Mouse (Mus musculus) midbrain, embryonic 13.5 days (tissue): ENCODE data around the gene Dhps. TPM values are rescaled to one million over a fixed set of nuclear protein-coding genes. Genes with fewer than 3 reads are reported as not detected.
"Not testable (repeated sequence)": the region's sequence is repeated elsewhere in the genome, so short reads cannot be mapped to it uniquely, and the experiment has no call there.

ENCODE experiments used
- ATAC-seq: fragments of 200-750 bp; cut with Nextera tagmentation; 2 replicates; pipeline ENCODE4 v1.8.0; 2017; ENCODE audit warnings: mild to moderate bottlenecking, moderate TSS enrichment, moderate library complexity
- H3K27ac ChIP-seq: fragments of 300-500 bp; sonication (generic); 2 replicates; pipeline ENCODE4 v1.5.1; 2015; ENCODE audit warnings: inconsistent platforms, mild to moderate bottlenecking, moderate library complexity
- H3K27me3 ChIP-seq: fragments of 300-500 bp; sonication (generic); 2 replicates; pipeline ENCODE4 v1.6.1; 2015; ENCODE audit warnings: mild to moderate bottlenecking, inconsistent platforms
- H3K36me3 ChIP-seq: fragments of 300-500 bp; sonication (generic); 2 replicates; pipeline ENCODE4 v1.6.1; 2015; ENCODE audit warnings: mild to moderate bottlenecking, inconsistent platforms
- H3K4me1 ChIP-seq: fragments of 300-500 bp; sonication (generic); replicated peaks from 2 replicates; pipeline ENCODE4 v1.6.1; 2015; ENCODE audit warnings: inconsistent platforms
- H3K4me2 ChIP-seq: fragments of 300-500 bp; sonication (generic); replicated peaks from 2 replicates; pipeline ENCODE4 v1.6.1; 2015; ENCODE audit warnings: moderate library complexity, mild to moderate bottlenecking, inconsistent platforms
- H3K4me3 ChIP-seq: fragments of 300-500 bp; sonication (generic); replicated peaks from 2 replicates; pipeline ENCODE4 v1.5.1; 2015; ENCODE audit warnings: mild to moderate bottlenecking, inconsistent platforms
- H3K9ac ChIP-seq: fragments of 300-500 bp; sonication (generic); replicated peaks from 2 replicates; pipeline ENCODE4 v1.6.1; 2015; ENCODE audit warnings: mild to moderate bottlenecking, inconsistent platforms
- H3K9me3 ChIP-seq: fragments of 300-500 bp; sonication (generic); 2 replicates; pipeline ENCODE4 v1.6.1; 2016; ENCODE audit warnings: mild to moderate bottlenecking, inconsistent platforms
- WGBS: fragments of 180-500 bp; shearing (Covaris S2); methylation state at CpG from one replicate; pipeline ENCODE4 v1.1.7; 2015; 5-methylcytosine and 5-hydroxymethylcytosine counted together
- polyA plus RNA-seq: library from polyadenylated mRNA; unstranded; fragments of >200 nt; fragmentation: Nextera tagmentation; extraction: Ambion mirVana; gene quantifications from 2 replicates; pipeline ENCODE4 v1.2.1, GENCODE M21; 2015

Gene Dhps
- polyA plus RNA-seq, 1 experiment from 2014 or later = 93.2 TPM

DNA sequence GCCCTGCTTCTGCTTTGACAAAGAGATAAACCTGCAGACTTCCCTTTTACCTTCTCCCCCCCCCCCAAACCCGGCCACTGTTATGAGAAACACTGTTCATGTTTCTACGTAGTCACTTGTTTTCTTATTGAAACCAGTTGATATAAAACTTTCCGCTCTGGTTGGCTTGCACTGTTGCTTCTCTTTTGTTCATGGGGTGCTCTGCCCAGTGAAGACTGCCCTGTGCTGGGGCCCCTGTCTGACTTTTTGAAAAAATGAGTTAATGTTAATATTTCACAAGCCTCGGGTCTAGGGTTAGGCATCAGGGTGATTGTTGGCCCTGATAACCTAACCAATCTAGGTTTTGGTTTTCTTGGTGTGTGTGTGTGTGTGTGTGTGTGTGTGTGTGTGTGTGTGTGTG lies 10.6 kb downstream of the Dhps start:
- ATAC-seq, H3K27ac ChIP-seq, H3K27me3 ChIP-seq, H3K9me3 ChIP-seq, H3K4me3 ChIP-seq, H3K9ac ChIP-seq: not testable (repeated sequence)
- Histone ChIP-seq H3K4me1 (peaks cover 36% of the 10 kb centered on the region), H3K4me2 (peak overlapping the region; percentile 96), H3K36me3 (peaks cover 23% of the 10 kb centered on the region)
- 94% methylated on average over 4 of the region's 4 CpGs for WGBS

DNA sequence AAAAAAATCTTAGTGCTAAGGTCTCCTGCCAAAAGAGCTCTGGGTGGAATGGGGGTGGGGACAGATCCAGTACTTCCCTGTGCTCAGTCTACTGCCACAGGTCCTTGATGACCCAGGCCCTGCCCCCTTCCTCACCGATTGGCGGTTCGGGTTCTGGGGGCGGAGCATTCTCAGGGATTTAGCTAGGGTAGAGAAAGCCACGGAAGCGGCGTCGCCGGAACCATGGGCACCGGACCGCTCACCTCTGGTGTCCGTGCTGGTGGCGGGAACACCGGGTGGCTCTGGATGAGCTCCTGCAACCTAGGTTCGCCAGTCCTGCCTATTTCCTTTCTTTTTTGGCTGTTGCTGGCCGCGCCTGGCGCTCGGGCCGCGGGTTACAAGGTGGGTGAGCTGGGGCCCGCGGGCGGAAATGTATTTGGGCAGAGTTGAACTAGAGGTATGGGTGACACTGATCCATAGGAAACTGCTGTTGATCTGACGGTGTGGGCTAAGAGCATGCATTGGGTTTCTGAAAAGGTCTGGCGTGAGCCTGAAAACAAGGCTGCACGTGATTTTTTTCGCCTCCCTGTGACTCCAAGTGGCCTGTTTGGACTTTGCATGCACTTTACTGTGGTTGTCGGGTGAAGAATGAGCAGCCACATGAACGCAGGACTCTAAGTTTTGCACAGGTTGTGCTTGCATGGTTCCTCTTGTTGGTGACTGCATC lies 11.7 kb downstream of the Dhps start, which contains the start of gene Man2b1:
TSS of gene Man2b1 (plus strand) at position 163 of the 706 bp plus-strand sequence.
- Histone ChIP-seq H3K9ac (peak within 1 kb of the TSS; percentile 77), H3K36me3 (peaks cover 24% of the 10 kb centered on the region), H3K27me3 (no peaks in the 10 kb centered on the region), H3K4me1 (peaks cover 36% of the 10 kb centered on the region), H3K9me3 (no peaks in the 10 kb centered on the region), H3K4me2 (peak within 1 kb of the TSS; percentile 87), H3K4me3 (peak within 1 kb of the TSS; percentile 61), H3K27ac (no peak within 1 kb of the TSS)
- ATAC-seq = peak; percentile 88
- WGBS = 2% methylated on average over 30 of the region's 30 CpGs

DNA sequence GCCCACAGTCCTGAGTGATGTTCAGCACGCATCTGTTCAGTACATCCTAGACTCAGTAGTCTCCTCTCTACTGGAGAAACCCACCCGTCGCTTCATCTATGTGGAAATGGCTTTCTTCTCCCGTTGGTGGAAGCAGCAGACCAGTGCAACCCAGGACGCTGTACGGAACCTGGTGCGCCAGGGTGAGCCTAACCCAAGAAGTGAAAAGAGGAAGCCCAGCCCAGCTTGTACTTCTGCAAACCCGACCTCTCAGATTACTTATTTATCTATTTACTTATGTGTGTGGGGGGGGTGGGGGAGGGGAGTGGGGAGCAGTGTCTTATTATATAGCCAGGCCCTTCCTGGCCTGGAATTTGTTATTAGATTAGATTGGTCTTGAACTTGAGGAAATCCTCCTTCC lies 13.1 kb downstream of the Dhps start:
- no peaks in the 10 kb centered on the region for H3K27me3 ChIP-seq
- ATAC-seq = no peak
- no peak overlapping the region for H3K4me2 ChIP-seq
- H3K4me3 ChIP-seq = no peak overlapping the region
- peaks cover 30% of the 10 kb centered on the region for H3K36me3 ChIP-seq
- peaks cover 31% of the 10 kb centered on the region for H3K4me1 ChIP-seq
- H3K9me3 ChIP-seq = no peaks in the 10 kb centered on the region
- no peak overlapping the region for H3K27ac ChIP-seq
- 90% methylated on average over 8 of the region's 8 CpGs for WGBS
- H3K9ac ChIP-seq = no peak overlapping the region

DNA sequence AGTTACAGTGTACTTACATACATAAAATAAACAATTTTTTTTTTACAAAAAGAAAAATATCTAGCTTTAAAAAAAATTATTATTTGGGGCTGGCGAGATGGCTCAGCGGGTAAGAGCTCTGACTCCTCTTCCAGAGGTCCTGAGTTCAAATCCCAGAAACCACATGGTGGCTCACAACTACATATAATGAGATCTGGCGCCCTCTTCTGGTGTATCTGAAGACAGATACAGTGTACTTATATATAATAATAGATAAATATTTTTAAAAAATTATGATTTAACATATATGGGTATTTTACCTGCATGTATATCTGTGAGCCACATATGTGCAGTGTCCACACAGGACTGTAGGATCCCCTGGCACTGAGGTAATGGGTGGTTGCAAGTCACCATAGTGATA lies 14.7 kb downstream of the Dhps start:
- 86% methylated on average over 3 of the region's 3 CpGs for WGBS
- Histone ChIP-seq H3K4me1 (peaks cover 26% of the 10 kb centered on the region), H3K27ac (no peak overlapping the region), H3K4me3 (no peak overlapping the region), H3K9me3 (no peaks in the 10 kb centered on the region), H3K9ac (no peak overlapping the region), H3K36me3 (peaks cover 36% of the 10 kb centered on the region), H3K27me3 (no peaks in the 10 kb centered on the region), H3K4me2 (no peak overlapping the region)
- no peak for ATAC-seq

DNA sequence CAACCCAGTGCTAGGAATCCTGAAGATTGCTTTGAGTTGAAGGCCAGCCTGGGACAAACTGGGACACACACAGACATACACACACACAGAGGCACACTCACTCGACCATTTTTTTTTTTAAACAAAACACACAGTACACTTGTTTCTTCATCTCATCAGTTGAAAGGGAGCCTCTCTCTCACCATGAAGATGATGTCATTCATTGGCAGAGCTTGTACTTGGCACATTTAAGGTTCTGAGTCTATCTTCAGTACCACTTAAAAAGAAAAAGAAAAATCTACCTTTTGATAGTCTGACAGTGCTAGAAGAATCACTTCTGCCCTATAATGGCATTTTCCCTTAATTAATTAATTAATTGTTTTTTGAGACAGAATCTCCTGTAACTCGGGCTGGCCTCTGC lies 17.2 kb downstream of the Dhps start:
- Histone ChIP-seq H3K27ac (no peak overlapping the region), H3K4me3 (no peak overlapping the region), H3K9ac (no peak overlapping the region), H3K9me3 (no peaks in the 10 kb centered on the region), H3K4me2 (no peak overlapping the region), H3K27me3 (no peaks in the 10 kb centered on the region), H3K36me3 (peaks cover 47% of the 10 kb centered on the region), H3K4me1 (peaks cover 5% of the 10 kb centered on the region)
- ATAC-seq = no peak
- 87% methylated on average over 2 of the region's 2 CpGs for WGBS

DNA sequence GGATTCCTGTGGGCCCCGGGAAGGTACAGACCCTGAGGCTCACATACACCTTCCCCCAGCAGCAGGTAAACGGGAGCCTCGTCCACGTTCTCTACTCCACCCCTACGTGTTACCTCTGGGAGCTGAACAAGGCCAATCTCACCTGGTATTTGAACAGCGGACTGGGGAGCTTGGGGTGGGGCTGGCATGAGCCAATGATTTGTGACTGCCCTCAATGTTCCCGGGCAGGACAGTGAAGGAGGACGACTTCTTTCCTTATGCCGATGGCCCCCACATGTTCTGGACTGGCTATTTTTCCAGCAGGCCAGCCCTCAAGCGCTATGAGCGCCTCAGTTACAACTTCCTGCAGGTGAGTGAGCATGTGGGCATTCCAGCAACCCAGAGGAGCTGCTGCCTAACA lies 19.3 kb downstream of the Dhps start:
- WGBS = 93% methylated on average over 11 of the region's 11 CpGs
- peaks cover 59% of the 10 kb centered on the region for H3K36me3 ChIP-seq

DNA sequence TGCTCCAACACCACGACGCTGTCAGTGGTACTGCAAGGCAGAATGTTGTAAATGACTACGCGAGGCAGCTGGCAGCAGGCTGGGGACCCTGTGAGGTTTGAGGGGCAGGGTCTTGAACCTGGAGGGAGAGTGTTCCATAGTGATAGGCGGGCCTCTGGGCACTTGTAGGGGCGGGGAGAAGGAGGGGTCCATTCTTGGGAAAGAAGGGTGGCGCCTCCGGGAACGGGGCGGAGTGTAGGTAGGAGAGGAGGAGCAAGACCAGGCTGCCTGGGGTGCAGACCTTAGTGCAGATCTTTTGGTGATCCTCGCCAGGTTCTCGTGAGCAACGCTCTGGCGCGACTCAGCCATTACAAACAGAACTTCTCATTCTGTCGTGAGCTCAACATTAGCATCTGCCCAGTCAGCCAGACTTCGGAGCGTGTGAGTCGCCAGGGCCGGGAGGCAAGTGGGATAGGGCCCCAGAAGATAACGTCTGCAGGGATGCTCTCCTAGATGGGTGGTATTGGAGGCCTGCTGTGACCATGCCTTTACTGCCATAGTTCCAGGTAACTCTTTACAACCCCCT lies 20.1 kb downstream of the Dhps start:
- Histone ChIP-seq H3K27ac (no peak overlapping the region), H3K9ac (no peak overlapping the region), H3K4me3 (no peak overlapping the region), H3K9me3 (no peaks in the 10 kb centered on the region), H3K4me2 (no peak overlapping the region), H3K36me3 (peaks cover 65% of the 10 kb centered on the region), H3K27me3 (no peaks in the 10 kb centered on the region), H3K4me1 (no peaks in the 10 kb centered on the region)
- 31% methylated on average over 21 of the region's 21 CpGs for WGBS
- no peak for ATAC-seq

More for the DNA sequence above, 19.3 kb downstream of the Dhps start:
- Histone ChIP-seq H3K27ac (no peak overlapping the region), H3K4me1 (no peaks in the 10 kb centered on the region), H3K9me3 (no peaks in the 10 kb centered on the region), H3K27me3 (no peaks in the 10 kb centered on the region), H3K9ac (no peak overlapping the region), H3K4me2 (no peak overlapping the region), H3K4me3 (no peak overlapping the region)
- ATAC-seq = no peak

DNA sequence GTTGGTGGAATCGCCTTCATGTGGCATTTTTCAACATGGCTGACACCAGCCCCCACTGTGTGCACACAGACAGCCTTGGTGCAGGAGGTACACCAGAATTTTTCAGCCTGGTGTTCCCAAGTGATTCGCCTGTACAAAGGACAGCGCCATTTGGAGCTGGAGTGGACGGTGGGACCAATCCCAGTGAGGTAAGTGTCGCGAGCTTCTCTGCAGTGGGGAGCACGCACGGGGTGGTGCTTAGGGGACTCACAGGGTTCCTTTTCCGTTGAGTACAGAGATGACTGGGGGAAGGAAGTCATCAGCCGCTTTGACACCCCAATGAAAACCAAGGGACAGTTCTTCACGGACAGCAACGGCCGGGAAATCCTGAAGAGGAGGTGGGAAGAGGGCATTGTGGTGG lies 23.5 kb downstream of the Dhps start:
- Histone ChIP-seq H3K27ac (no peak overlapping the region), H3K4me2 (no peak overlapping the region), H3K9ac (no peak overlapping the region), H3K4me1 (no peaks in the 10 kb centered on the region), H3K9me3 (no peaks in the 10 kb centered on the region), H3K36me3 (peaks cover 66% of the 10 kb centered on the region), H3K4me3 (no peak overlapping the region), H3K27me3 (no peaks in the 10 kb centered on the region)
- ATAC-seq = no peak
- WGBS = 95% methylated on average over 13 of the region's 13 CpGs

DNA sequence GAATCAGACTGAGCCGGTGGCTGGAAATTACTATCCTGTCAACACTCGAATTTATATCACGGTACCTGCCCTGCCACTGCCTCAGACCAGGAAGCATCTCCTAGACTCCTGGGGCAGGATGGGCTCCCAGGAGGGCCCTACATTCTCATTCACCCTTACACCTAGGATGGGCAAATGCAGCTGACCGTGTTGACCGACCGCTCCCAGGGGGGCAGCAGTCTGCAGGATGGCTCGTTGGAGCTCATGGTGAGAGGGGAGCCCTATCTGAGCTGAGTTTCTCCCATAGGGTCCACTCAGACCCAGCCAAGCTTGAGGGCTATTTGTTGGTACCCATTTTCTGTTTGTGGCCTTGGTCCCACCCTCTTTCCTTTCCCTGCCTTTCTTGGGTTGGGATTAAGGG lies 24.0 kb downstream of the Dhps start:
- no peak for ATAC-seq
- Histone ChIP-seq H3K27me3 (no peaks in the 10 kb centered on the region), H3K9me3 (no peaks in the 10 kb centered on the region), H3K36me3 (peaks cover 66% of the 10 kb centered on the region), H3K9ac (no peak overlapping the region), H3K4me3 (no peak overlapping the region), H3K4me2 (no peak overlapping the region), H3K4me1 (no peaks in the 10 kb centered on the region), H3K27ac (no peak overlapping the region)
- WGBS = 96% methylated on average over 7 of the region's 7 CpGs

DNA sequence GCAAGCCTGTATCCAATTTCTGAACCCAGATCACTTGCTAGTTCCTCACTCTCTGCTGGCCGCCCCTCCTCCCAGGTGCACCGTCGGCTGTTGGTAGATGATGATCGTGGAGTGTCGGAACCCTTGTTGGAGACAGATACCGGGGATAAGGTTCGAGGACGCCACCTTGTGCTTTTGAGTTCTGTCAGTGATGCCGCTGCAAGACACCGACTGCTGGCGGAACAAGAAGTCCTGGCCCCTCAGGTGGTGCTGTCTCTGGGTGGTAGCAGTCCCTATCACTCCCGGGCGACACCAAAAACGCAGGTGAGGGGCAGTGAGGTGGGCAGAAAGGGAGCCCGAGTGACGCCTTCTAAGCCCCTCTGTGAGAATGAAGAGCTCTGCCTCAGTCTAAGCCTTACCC lies 24.6 kb downstream of the Dhps start:
- no peaks in the 10 kb centered on the region for H3K27me3 ChIP-seq
- no peak overlapping the region for H3K4me2 ChIP-seq
- ATAC-seq = no peak
- H3K4me3 ChIP-seq = no peak overlapping the region
- H3K9me3 ChIP-seq = no peaks in the 10 kb centered on the region
- 94% methylated on average over 16 of the region's 16 CpGs for WGBS
- no peaks in the 10 kb centered on the region for H3K4me1 ChIP-seq
- H3K9ac ChIP-seq = no peak overlapping the region
- H3K27ac ChIP-seq = no peak overlapping the region
- peaks cover 61% of the 10 kb centered on the region for H3K36me3 ChIP-seq

DNA sequence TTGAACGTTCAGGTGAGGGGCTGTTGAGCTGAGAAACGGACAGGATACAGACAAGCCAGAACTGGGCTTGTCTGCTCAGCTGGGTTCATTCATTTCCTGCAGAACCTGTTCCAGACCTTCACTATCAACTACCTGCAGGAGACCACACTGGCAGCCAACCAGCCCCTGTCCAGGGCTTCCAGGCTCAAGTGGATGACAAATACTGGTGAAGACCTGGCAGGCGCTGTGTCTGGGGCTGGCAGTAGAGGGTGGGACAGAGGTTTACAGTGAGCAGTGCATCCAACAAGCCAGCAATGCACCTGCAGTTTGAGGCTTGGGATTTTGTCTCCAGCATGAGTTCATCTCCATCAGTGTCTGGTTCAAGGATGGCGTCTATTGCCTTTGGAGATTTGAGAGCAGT lies 25.3 kb downstream of the Dhps start:
- Histone ChIP-seq H3K4me3 (no peak overlapping the region), H3K27me3 (no peaks in the 10 kb centered on the region), H3K4me1 (no peaks in the 10 kb centered on the region), H3K9me3 (no peaks in the 10 kb centered on the region), H3K36me3 (peaks cover 58% of the 10 kb centered on the region), H3K27ac (no peak overlapping the region), H3K9ac (no peak overlapping the region), H3K4me2 (no peak overlapping the region)
- no peak for ATAC-seq
- WGBS = 97% methylated on average over 4 of the region's 4 CpGs

DNA sequence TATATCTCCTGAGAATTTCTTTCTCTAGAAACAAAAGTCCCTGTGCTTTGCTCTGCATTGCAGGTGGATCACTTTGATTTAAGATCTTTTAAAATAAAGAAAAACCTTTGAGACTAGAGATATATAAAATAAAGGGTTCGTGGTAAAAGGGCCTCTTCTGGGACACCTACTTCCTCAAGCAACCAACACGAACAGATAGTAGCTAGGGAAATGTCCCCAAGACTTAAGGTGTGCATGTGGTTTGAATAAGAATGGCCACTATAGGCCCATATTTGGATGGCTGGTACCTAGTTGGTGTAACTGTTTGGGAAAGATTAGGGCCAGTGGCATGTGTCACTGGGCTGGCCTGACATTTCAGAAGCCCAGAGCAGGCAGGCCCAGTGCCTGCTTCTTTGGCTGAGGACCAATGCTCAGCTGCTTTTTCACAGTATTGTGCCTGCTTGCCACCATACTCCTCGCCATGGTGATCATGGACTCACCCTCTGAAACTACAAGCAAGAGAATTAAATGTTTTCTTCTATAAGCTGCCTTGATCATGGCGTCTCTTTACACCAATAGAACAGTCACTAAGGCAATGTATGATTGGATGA lies 28.6 kb downstream of the Dhps start:
- no peak for ATAC-seq
- Histone ChIP-seq H3K9me3 (no peaks in the 10 kb centered on the region), H3K4me3 (no peak overlapping the region), H3K27ac (no peak overlapping the region), H3K9ac (no peak overlapping the region), H3K4me2 (no peak overlapping the region), H3K27me3 (no peaks in the 10 kb centered on the region), H3K4me1 (no peaks in the 10 kb centered on the region), H3K36me3 (peaks cover 39% of the 10 kb centered on the region)
- WGBS = 81% methylated on average over 4 of the region's 4 CpGs
